Mouse (Mus musculus) lung, adult 2 months (tissue): ENCODE measurements around the gene Csf1.

Experiments used
- CTCF ChIP-seq: fragments of 200-500 bp; IDR thresholded peaks from 2 replicates; pipeline ENCODE4 v1.5.1; 2011; ENCODE audit warnings: mild to moderate bottlenecking, low read length, control low read depth; ENCODE audit not compliant: insufficient read depth
- POLR2A ChIP-seq: fragments of 200-500 bp; IDR thresholded peaks from 2 replicates; pipeline ENCODE4 v1.6.1; 2011; ENCODE audit warnings: low read depth, mild to moderate bottlenecking, control low read depth, low read length, borderline replicate concordance; ENCODE audit errors: extremely low read depth

DNA sequence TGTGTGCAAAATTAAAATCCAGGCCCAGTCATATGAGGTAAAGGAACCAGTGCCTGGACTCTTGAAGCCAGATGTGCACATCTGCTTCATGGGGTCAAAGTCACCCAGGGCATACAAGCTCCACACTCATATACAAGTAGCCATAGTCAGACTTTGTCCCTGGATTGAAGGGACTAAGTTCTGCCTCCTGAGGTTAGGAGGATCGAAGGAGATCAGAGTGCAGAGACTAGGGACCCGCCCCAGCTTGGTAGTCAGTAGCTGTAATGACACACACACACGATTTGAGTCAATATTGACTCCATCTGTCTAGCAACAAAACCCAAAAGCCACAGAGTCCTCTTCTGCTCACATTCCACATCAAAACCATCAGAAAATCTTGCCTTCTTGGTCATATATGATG, 30.0 kb upstream of the Csf1 start:
- TF ChIP-seq CTCF: no peak
- no peak for TF ChIP-seq POLR2A
